Mouse (Mus musculus): ENCODE measurements around the gene Ube3b.

- no peak for TF ChIP-seq CTCF (IDR thresholded peaks at IDR 0.05; ENCODE audit: low read depth, low read length)
- TF ChIP-seq EP300 (IDR thresholded peaks at IDR 0.05; ENCODE audit: insufficient read depth, low read depth, low read length): no peak
Observed at GRCm38 (mm10) chr5:114347005-114347404, 33.4 kb upstream of the Ube3b start.
